Comparison of ENCODE assay signal across 22 mouse cellular contexts in the genomic region with DNA sequence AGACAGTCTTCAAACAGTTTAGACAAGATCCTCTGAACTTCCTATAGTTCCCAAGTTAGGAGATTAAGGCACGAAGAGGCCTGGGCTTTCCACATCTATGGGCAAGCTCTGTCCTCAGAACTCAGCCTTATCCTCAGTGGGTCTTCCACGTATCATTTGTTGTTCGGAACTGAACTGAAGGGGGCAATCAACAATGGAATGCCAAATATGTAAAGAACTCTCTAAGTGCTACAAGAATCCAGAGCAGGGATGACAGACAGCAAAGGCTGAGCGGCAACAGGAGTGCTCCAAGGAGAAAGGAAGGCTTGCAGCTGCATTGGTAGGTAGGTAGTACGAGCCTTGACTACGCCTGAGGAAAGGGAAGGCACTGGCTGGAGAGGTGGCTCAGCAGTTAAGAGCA. TPM values are rescaled to one million over a fixed set of nuclear protein-coding genes. Genes with fewer than 3 reads are reported as not detected.
"Had no signal": no experiment of that assay in that cellular context is flagged by ENCODE, and none has a peak within 500 bp of the region (broad histone marks: within the 10 kb centered on the region; RNA-seq: fewer than 3 reads in every experiment).

No protein-coding gene starts in this region.

- H3K4me3 ChIP-seq: neural tube, embryonic 12.5 days; neural tube, embryonic 13.5 days; neural tube, embryonic 15.5 days; stomach, embryonic 15.5 days had no signal

- DNase-seq: retina, postnatal 1 day; right cerebral cortex, adult 18-20 months; right cerebral cortex, postnatal 14 days; right cerebral cortex, postnatal 25 days; right cerebral cortex, postnatal 4 days; spleen, adult 18-20 months; thymus, adult 18-20 months; thymus, adult 2 months; thymus, postnatal 14 days; thymus, postnatal 25 days; thymus, postnatal 36 days; thymus, postnatal 4 days had no signal

- H3K27me3 ChIP-seq: neural tube, embryonic 12.5 days; neural tube, embryonic 13.5 days; neural tube, embryonic 15.5 days; stomach, embryonic 15.5 days had no signal

- H3K4me1 ChIP-seq: neural tube, embryonic 12.5 days; neural tube, embryonic 15.5 days; stomach, embryonic 15.5 days had no signal

RNA-seq across cellular contexts. Expression of gene Nhlh1, which starts 12.9 kb away (rescaled TPM):
- total RNA-seq: neutrophil, adult 5-6 weeks had no signal
- polyA plus RNA-seq: spleen, adult 2 months; stomach, embryonic 14.5 days; stomach, embryonic 15.5 days; stomach, embryonic 16.5 days; stomach, postnatal 0 days; thymus, postnatal 0 days had no signal
